Mouse (Mus musculus) left cerebral cortex, postnatal 10 days (tissue): ENCODE measurements around the gene Igfbp2. TPM values are rescaled to one million over a fixed set of nuclear protein-coding genes. Genes with fewer than 3 reads are reported as not detected.

Source experiments
- DNase-seq, 2 experiments: peaks; one replicate each; pipeline ENCODE4 v3.0.0; 2021 to 2022; ENCODE audit warnings: low spot score in 2 of 2, mixed read lengths in 1 of 2; ENCODE audit errors: extremely low spot score in 1 of 2
- intact Hi-C: fragments of 180-260 bp; cut with DNase I; formaldehyde crosslinking; loops from one replicate; pipeline ENCODE4 v1.15.1; 2025
- total RNA-seq, 2 experiments: library from RNA; stranded (reverse); gene quantifications; 2 replicates each; pipeline ENCODE4 v1.2.3; 2021

Gene Igfbp2
- total RNA-seq, 2 experiments from 2014 or later = 109 to 114 TPM

GRCm38 (mm10) chr1:72813089-72813638 is 11.1 kb upstream of the Igfbp2 start:
- DNase-seq = no peak

GRCm38 (mm10) chr1:72813639-72814403 is 10.5 kb upstream of the Igfbp2 start:
- intact Hi-C loops = no loop called here
- peak in 1 of 2 experiments; percentile 28 for DNase-seq

More at GRCm38 (mm10) chr1:72813089-72813638, 11.1 kb upstream of the Igfbp2 start:
- intact Hi-C loops = no loop called here

- no peak for DNase-seq
- intact Hi-C loops = no loop called here
Observed at GRCm38 (mm10) chr1:72815184-72815583, 9.1 kb upstream of the Igfbp2 start.

- DNase-seq = no peak
- intact Hi-C loops = no loop called here
Observed at GRCm38 (mm10) chr1:72815616-72816015, 8.7 kb upstream of the Igfbp2 start.

GRCm38 (mm10) chr1:72819995-72820394 is 4.3 kb upstream of the Igfbp2 start:
- DNase-seq = no peak
- intact Hi-C loops = no loop called here

- intact Hi-C loops = no loop called here
- DNase-seq = no peak
Observed at GRCm38 (mm10) chr1:72822893-72823292, 1.4 kb upstream of the Igfbp2 start.

- intact Hi-C loops = loop anchor here (5.0 kb wide), 1 partner anchor 87 kb away; no protein-coding TSS in a partner anchor
- peak in 1 of 2 experiments; percentile 44 for DNase-seq
Observed at GRCm38 (mm10) chr1:72824707-72825101, 401 bp downstream of the Igfbp2 start.

- intact Hi-C loops = loop anchor here (5.0 kb wide), 1 partner anchor 88 kb away; no protein-coding TSS in a partner anchor
- peak in 1 of 2 experiments; percentile 37 for DNase-seq
Observed at GRCm38 (mm10) chr1:72825286-72825685, 983 bp downstream of the Igfbp2 start.

- no peak for DNase-seq
- intact Hi-C loops = loop anchor here (5.0 kb wide), 1 partner anchor 89 kb away; no protein-coding TSS in a partner anchor
Observed at GRCm38 (mm10) chr1:72825921-72826320, 1.6 kb downstream of the Igfbp2 start.

GRCm38 (mm10) chr1:72826446-72826845 is 2.1 kb downstream of the Igfbp2 start:
- intact Hi-C loops = loop anchor here (5.0 kb wide), 1 partner anchor 89 kb away; no protein-coding TSS in a partner anchor
- no peak for DNase-seq

- no peak for DNase-seq
- intact Hi-C loops = loop anchor here (5.0 kb wide), 1 partner anchor 90 kb away; no protein-coding TSS in a partner anchor
Observed at GRCm38 (mm10) chr1:72826931-72827330, 2.6 kb downstream of the Igfbp2 start.

GRCm38 (mm10) chr1:72827411-72828315 is 3.4 kb downstream of the Igfbp2 start:
- peak in 1 of 2 experiments; percentile 35 for DNase-seq
- intact Hi-C loops = loop anchor here (5.0 kb wide), 1 partner anchor 90 kb away; no protein-coding TSS in a partner anchor

GRCm38 (mm10) chr1:72828843-72829242 is 4.5 kb downstream of the Igfbp2 start:
- intact Hi-C loops = loop anchor here (5.0 kb wide), 1 partner anchor 92 kb away; no protein-coding TSS in a partner anchor

GRCm38 (mm10) chr1:72830485-72830884 is 6.2 kb downstream of the Igfbp2 start:
- no peak for DNase-seq
- intact Hi-C loops = no loop called here

More at GRCm38 (mm10) chr1:72828843-72829242, 4.5 kb downstream of the Igfbp2 start:
- DNase-seq = no peak

GRCm38 (mm10) chr1:72832715-72833153 is 8.4 kb downstream of the Igfbp2 start:
- peak in 1 of 2 experiments; percentile 41 for DNase-seq
- intact Hi-C loops = no loop called here

GRCm38 (mm10) chr1:72833563-72833962 is 9.3 kb downstream of the Igfbp2 start:
- no peak for DNase-seq
- intact Hi-C loops = no loop called here

GRCm38 (mm10) chr1:72839356-72839755 is 15.1 kb downstream of the Igfbp2 start:
- peak in 1 of 2 experiments; percentile 59 for DNase-seq
- intact Hi-C loops = no loop called here

- no peak for DNase-seq
- intact Hi-C loops = no loop called here
Observed at GRCm38 (mm10) chr1:72839791-72840190, 15.5 kb downstream of the Igfbp2 start.
